Mouse (Mus musculus) kidney, postnatal 4 days (tissue): ENCODE measurements around the gene Ifna4.
"Not testable (repeated sequence)": the region's sequence is repeated elsewhere in the genome, so short reads cannot be mapped to it uniquely, and the experiment has no call there.

Experiments used
- DNase-seq, 2 experiments: peaks; one replicate each; pipeline ENCODE4 v3.0.0; 2021; ENCODE audit warnings: mixed read lengths in 2 of 2

Ifna4 gene

GRCm38 (mm10) chr4:88841438-88841911 is at the start of gene Ifna4:
TSS of gene Ifna4 (plus strand) at chr4:88841861.
- no peak for DNase-seq

- peak; percentile 49 to 63 for DNase-seq
Observed at GRCm38 (mm10) chr4:88793936-88794675, 47.6 kb upstream of the Ifna4 start, which contains the start of gene Gm13275. TSS of gene Gm13275 (plus strand) at chr4:88794487.

- DNase-seq: not testable (repeated sequence)
Observed at GRCm38 (mm10) chr4:88797097-88797496, 44.6 kb upstream of the Ifna4 start, which contains the start of gene Gm13279. TSS of gene Gm13279 (plus strand) at chr4:88797397.

- not testable (repeated sequence) for DNase-seq
Observed at GRCm38 (mm10) chr4:88799365-88799764, 42.3 kb upstream of the Ifna4 start, which contains the start of gene Gm13285. TSS of gene Gm13285 (plus strand) at chr4:88799665.

- DNase-seq: not testable (repeated sequence)
Observed at GRCm38 (mm10) chr4:88802954-88803353, 38.7 kb upstream of the Ifna4 start, which contains the start of gene Gm13287. TSS of gene Gm13287 (plus strand) at chr4:88803254.

- not testable (repeated sequence) for DNase-seq
Observed at GRCm38 (mm10) chr4:88805231-88805630, 36.4 kb upstream of the Ifna4 start, which contains the start of gene Gm13288. TSS of gene Gm13288 (plus strand) at chr4:88805531.

- peak; percentile 47 to 68 for DNase-seq
Observed at GRCm38 (mm10) chr4:88805761-88806160, 35.9 kb upstream of the Ifna4 start.

GRCm38 (mm10) chr4:88815928-88816327 is 25.7 kb upstream of the Ifna4 start, which contains the start of gene Ifna7:
TSS of gene Ifna7 (plus strand) at chr4:88816228.
- no peak for DNase-seq

- DNase-seq: no peak
Observed at GRCm38 (mm10) chr4:88819659-88820058, 22.0 kb upstream of the Ifna4 start, which contains the start of gene Ifna11. TSS of gene Ifna11 (plus strand) at chr4:88819959.

- peak; percentile 17 to 27 for DNase-seq
Observed at GRCm38 (mm10) chr4:88822995-88823394, 18.7 kb upstream of the Ifna4 start.

- not testable (repeated sequence) for DNase-seq
Observed at GRCm38 (mm10) chr4:88827116-88827515, 14.5 kb upstream of the Ifna4 start, which contains the start of gene Ifna6. TSS of gene Ifna6 (plus strand) at chr4:88827416.

- DNase-seq: peak; percentile 39 to 54
Observed at GRCm38 (mm10) chr4:88830523-88830922, 11.1 kb upstream of the Ifna4 start.

GRCm38 (mm10) chr4:88835225-88835624 is 6.4 kb upstream of the Ifna4 start, which contains the start of gene Ifna5:
TSS of gene Ifna5 (plus strand) at chr4:88835525.
- not testable (repeated sequence) for DNase-seq

GRCm38 (mm10) chr4:88838828-88839227 is 2.8 kb upstream of the Ifna4 start:
- DNase-seq: peak; percentile 27 to 29

GRCm38 (mm10) chr4:88840058-88840457 is 1.6 kb upstream of the Ifna4 start:
- no peak for DNase-seq

- DNase-seq: no peak
Observed at GRCm38 (mm10) chr4:88845334-88845733, 3.7 kb downstream of the Ifna4 start.

- no peak for DNase-seq
Observed at GRCm38 (mm10) chr4:88849698-88850097, 8.0 kb downstream of the Ifna4 start, which contains the start of gene Ifna1. TSS of gene Ifna1 (plus strand) at chr4:88850087.

GRCm38 (mm10) chr4:88851026-88851763 is 9.5 kb downstream of the Ifna4 start:
- DNase-seq: no peak

- DNase-seq: no peak
Observed at GRCm38 (mm10) chr4:88859214-88859613, 17.6 kb downstream of the Ifna4 start.

GRCm38 (mm10) chr4:88863309-88863708 is 21.6 kb downstream of the Ifna4 start:
- DNase-seq: peak in 1 of 2 experiments; percentile 27

- no peak for DNase-seq
Observed at GRCm38 (mm10) chr4:88864599-88864998, 22.9 kb downstream of the Ifna4 start.

GRCm38 (mm10) chr4:88865011-88865569 is 23.4 kb downstream of the Ifna4 start:
- no peak for DNase-seq
